Mouse (Mus musculus) left cerebral cortex, postnatal 10 days (tissue): ENCODE measurements around the gene Akap13. TPM values are rescaled to one million over a fixed set of nuclear protein-coding genes. Genes with fewer than 3 reads are reported as not detected.

ENCODE experiments used
- DNase-seq, 2 experiments: peaks; one replicate each; pipeline ENCODE4 v3.0.0; 2021 to 2022; ENCODE audit warnings: low spot score in 2 of 2, mixed read lengths in 1 of 2; ENCODE audit errors: extremely low spot score in 1 of 2
- intact Hi-C: fragments of 180-260 bp; cut with DNase I; formaldehyde crosslinking; loops from one replicate; pipeline ENCODE4 v1.15.1; 2025
- total RNA-seq, 2 experiments: library from RNA; stranded (reverse); gene quantifications; 2 replicates each; pipeline ENCODE4 v1.2.3; 2021

Gene Akap13
- total RNA-seq, 2 experiments from 2014 or later, result 23.3 to 25.8 TPM

DNA sequence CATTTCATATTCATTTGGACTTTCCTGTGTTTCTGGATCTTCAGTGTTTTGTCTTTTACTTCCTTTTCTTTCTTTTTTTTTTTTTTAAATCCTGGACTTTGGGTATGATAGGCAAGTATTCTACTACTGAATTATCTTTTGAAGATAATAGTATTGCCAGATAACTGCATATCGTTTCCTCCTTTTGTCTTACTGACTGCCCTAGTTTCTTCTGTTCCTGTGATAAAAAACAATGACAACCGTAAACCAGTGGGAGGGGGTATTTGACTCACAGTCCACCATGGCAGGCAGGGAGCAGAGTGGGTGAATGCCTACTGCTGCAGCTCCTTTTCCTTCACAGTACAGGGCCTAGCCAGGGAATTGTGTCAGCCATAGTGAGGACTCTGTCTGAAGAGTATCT, 49.2 kb downstream of the Akap13 start:
- no peak for DNase-seq
- intact Hi-C loops, result no loop called here

- intact Hi-C loops, result no loop called here
- no peak for DNase-seq
Observed at GRCm38 (mm10) chr7:75506628-75507027, 51.3 kb downstream of the Akap13 start.

- intact Hi-C loops, result no loop called here
- no peak for DNase-seq
Observed at GRCm38 (mm10) chr7:75509085-75509873, 53.9 kb downstream of the Akap13 start.

- no peak for DNase-seq
- intact Hi-C loops, result no loop called here
Observed at GRCm38 (mm10) chr7:75515472-75515871, 60.1 kb downstream of the Akap13 start.

DNA sequence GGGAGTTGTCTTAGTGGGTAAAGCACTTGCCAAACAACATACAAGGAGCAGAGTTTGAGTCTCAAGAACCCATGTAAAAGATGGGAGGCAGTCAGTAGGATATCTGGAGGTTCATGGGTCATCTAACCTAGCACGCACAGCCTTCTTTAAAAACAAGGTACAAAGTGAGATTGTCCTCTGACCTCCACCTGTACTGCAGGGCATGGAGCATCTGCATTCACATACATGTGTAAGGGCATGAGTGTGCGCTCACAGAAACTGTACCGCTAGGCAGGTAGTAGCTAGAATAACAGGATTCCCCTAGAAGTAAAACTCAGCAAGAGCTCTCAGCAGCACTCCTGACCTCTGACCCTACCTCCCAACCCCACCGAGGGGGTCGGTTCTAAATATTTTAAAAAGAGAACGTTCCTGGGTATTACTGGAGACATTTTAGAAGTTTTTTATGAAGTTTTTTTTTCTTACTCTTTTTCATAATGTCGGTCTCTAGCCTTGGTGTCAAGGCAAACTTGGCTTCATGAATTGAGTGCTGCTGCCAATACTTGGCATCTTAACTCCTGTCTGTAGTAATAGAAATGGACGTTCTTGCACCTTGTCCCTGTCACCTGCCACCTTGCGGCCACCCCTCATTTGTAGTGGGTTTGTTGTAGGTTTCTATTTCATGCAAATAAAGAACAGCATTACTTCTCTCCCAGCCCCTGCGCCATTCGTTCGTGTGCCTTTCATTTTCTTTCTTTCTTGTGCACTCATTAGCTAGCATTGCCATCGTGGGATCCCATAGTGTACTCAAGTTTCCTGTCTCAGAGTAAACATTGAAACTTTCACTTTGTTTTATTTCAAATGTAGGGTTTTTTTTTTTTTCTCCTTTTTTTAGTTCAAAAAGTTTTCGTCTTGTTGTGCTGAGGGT, 61.6 kb downstream of the Akap13 start:
- intact Hi-C loops, result no loop called here
- DNase-seq, result no peak

DNA sequence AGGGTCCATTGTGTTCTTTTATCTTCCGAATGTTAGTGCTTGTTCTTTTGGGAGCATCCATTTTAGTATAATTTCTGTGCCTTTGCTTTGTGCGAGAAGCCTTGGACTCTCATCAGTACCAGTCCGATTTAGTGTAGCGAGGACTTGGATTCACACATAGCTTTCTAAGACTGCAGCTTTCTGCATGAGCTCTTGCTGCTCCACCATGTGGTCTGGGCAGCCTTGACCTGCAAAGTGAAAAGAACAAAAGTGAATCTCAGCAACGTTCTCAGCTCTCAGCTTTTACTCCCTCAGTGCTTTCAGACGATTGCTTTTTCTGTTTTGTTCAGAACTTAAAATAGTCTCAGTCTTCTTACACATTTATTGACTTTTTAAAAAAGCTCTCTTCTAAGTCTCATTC, 65.2 kb downstream of the Akap13 start:
- no peak for DNase-seq
- intact Hi-C loops, result no loop called here

- intact Hi-C loops, result no loop called here
- no peak for DNase-seq
Observed at GRCm38 (mm10) chr7:75521199-75521598, 65.9 kb downstream of the Akap13 start.

DNA sequence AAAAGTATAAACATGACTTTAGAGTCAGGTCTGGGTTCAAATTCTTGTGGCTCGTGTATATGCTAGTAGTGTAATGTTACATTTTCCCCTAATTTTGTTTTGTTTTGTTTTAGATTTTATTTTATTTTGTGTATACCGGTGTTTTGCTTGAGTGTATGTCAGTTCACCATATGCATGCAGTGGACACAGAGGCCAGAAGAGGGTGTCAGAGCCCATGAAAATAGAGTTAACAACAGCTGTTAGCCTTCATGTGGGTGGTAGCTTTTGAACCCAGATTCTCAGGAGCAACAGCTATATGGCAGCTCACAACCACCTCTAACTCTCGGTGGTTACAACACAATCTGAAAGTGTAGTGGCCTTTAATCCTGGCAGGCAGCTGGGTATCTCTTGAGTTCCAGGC, 66.9 kb downstream of the Akap13 start:
- intact Hi-C loops, result no loop called here
- no peak for DNase-seq

- intact Hi-C loops, result no loop called here
- DNase-seq, result no peak
Observed at GRCm38 (mm10) chr7:75524789-75525569, 69.6 kb downstream of the Akap13 start.

GRCm38 (mm10) chr7:75525716-75526401, 70.5 kb downstream of the Akap13 start:
- intact Hi-C loops, result no loop called here
- no peak for DNase-seq

- DNase-seq, result no peak
- intact Hi-C loops, result no loop called here
Observed at GRCm38 (mm10) chr7:75528751-75529150, 73.4 kb downstream of the Akap13 start.

DNA sequence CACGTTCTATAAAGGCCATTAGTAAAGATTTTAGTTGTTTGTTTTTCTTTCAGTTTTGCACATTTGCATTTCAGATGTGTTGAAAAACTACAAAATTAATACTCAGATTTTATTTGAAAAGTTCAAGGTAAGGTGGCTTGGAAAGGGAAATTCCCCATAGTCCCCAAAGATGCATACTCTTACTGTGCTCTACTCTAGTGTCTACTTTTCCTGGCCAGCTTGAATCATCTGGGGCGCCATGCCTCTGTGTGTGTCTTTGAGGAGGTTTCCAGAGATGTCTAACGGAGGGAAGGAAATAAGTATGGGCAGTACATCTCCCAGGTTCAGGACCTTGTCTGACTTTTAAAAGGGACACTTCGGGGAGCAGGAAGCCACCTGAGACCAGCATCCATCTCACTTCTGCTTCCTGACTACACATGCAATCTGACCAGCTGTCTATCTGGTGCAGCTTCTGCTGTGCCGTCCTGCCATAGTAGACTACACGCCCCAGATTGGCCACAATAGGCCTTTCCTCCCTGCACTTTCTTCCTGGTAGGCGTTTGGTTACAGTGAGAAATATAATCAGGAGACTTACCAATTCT, 74.6 kb downstream of the Akap13 start:
- DNase-seq, result no peak
- intact Hi-C loops, result no loop called here

DNA sequence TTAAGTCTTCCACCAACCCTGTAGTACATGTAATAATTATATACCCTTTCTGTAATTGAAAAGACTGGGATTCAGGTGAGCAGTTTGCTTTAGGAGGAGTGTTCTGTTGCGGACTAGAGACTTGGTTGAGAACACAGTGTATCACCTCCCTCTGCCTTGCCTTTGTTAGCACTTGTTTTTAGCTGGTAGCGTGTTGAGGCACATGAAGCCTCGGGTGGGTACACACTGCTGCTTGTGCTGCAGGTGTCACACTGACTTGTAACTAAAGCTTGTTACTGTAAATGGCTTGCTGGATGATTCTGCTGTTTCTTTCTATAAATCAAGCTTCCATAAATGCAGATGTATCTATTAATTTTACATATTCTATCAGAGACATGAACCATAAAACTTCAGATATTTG, 75.3 kb downstream of the Akap13 start:
- intact Hi-C loops, result no loop called here

GRCm38 (mm10) chr7:75533079-75533478, 77.7 kb downstream of the Akap13 start:
- intact Hi-C loops, result no loop called here
- DNase-seq, result no peak

More for the DNA sequence above, 75.3 kb downstream of the Akap13 start:
- no peak for DNase-seq

GRCm38 (mm10) chr7:75536298-75536697, 81.0 kb downstream of the Akap13 start:
- intact Hi-C loops, result no loop called here
- no peak for DNase-seq

DNA sequence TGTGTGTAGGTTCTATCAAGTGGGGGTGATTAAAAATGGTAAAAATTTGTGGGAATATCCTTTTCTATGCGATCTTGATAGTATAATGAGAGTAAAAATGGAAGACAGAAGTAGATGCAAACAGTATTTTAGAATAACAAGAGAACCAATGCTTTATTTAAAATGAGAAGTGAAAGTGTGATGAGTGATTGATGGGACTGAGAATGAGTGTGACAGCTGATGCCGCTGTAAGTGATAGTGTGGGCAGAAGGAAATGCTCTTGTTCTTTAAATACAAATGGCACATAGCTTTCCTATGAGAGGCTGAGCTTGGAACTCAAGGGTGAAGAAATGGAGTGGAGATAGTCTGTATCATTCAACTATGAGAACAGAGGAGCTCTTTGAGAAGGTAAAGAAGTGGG, 82.2 kb downstream of the Akap13 start:
- intact Hi-C loops, result no loop called here
- no peak for DNase-seq

DNA sequence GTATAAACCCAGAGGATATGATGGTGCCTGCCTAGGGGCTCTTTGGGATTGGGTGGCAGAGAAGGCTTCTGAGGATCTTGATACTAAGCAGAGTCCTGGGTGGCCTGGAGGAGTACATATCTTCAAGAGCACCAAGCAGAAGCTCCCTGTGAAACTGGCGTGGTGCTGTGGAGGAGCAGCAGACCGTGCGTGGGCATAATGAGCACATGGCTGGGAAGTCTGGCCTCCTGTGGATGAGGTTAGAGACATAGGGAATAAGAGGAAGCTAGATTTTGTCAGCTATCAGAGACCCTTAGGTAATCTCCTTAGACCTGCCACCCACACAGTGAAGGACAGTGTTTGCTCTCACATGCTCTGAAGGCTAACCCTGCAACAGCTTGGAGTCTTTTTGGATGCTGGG, 83.2 kb downstream of the Akap13 start:
- intact Hi-C loops, result no loop called here
- DNase-seq, result no peak

GRCm38 (mm10) chr7:75539168-75539567, 83.8 kb downstream of the Akap13 start:
- DNase-seq, result no peak
- intact Hi-C loops, result no loop called here
